Mouse (Mus musculus) c-Kit-positive CD71-positive TER-119-negative erythroid progenitor cells, embryonic 14.5 days (primary cell): ENCODE results near the gene Gls.

Source experiments
- DNase-seq: peaks from one replicate; pipeline ENCODE4 v3.0.0-alpha.2; 2013; ENCODE audit warnings: low read depth

Gene Gls

GRCm38 (mm10) chr1:52121052-52121451, 112.0 kb downstream of the Gls start:
- DNase-seq = no peak

GRCm38 (mm10) chr1:52120191-52120590, 112.8 kb downstream of the Gls start:
- no peak for DNase-seq

- DNase-seq = no peak
Measured at GRCm38 (mm10) chr1:52119691-52120090, 113.3 kb downstream of the Gls start.

GRCm38 (mm10) chr1:52118860-52119591, 114.0 kb downstream of the Gls start, which contains the start of gene Stat1:
Stat1 (plus strand) TSS chr1:52119440.
- DNase-seq = peak; percentile 87

- DNase-seq = no peak
Measured at GRCm38 (mm10) chr1:52117777-52118176, 115.3 kb downstream of the Gls start.

GRCm38 (mm10) chr1:52116441-52116840, 116.6 kb downstream of the Gls start:
- DNase-seq = no peak

- DNase-seq = peak; percentile 91
Measured at GRCm38 (mm10) chr1:52113666-52114069, 119.4 kb downstream of the Gls start.
